Mouse (Mus musculus): ENCODE data around the gene Qdpr.

Qdpr gene

DNA sequence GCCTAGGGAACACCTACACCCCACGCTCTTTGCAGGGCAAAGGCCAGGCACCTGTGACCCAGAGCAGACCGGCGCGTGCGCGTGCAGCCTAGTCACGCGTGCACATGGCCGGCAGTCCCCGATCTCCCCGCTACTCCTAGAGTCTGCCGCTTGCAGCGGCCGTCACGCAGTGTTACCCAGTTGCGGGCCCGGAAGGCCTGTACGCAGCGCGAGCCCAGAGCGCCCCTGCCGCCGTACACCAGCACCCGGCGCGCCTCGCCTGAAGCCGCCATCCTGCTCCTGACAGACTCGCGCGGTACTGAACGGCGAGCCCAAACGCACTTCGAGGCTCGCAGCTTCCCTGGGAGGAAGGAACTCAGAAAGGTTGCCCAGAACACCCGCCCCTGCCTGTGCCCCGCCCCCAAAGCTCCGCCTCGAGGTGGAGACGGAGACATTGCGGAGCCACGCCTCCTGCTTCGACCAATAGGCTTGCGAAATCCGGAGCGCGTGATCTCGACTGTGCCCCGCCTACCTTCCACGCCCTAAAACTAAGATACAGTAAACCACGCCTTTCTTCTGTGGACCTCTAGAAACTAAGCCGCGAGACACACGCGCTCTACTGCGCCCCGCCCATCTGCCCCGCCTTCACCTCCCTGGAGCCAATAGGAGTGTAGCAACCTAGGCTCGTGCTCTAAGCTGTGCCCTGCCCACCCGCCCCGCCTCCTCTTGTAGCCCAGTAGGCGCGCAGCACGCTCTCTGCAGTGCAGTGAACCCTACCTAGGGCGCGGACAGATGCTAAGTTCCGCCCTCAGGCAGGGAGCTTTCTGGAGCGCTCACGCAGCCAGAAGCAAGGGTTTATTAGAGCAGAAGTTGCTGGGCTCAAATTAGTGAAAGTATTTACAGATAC, at the start of gene Qdpr:
Gene Qdpr (minus strand): TSS at position 406 of the 886 bp plus-strand sequence.
- DNase-seq (ENCODE audit: low spot score), result peak; percentile 100

GRCm38 (mm10) chr5:45497564-45497963, 47.5 kb upstream of the Qdpr start:
- DNase-seq (ENCODE audit: low spot score), result no peak

DNA sequence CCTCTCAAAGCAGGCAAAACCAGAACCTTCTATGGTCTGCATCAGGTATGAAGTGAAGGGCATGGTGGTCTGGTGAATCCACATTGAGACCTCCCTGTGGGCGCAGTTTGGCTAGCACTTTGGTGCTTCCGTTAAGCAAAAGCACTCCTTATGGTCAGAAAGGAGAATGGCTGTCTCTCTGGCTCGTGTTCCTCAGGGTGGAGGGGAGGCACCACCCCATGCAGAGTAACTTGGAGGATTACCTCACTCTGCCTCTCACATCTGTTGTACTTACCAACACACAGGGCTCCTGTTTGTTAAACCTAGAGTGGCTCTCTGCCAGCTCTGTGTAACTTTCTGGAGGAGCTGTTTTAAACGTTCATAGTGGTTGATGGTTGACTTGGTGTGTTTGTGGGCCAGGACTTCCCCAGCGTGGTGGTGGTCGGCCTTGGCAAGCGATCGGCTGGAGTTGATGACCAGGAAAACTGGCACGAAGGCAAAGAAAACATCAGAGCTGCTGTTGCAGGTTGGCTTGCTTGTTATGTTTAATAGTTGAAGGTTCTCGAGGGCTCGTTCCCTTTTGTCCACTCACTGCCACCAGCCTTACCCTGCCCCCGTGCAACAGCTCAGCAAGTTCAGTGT, 47.0 kb upstream of the Qdpr start:
- no peak for DNase-seq (ENCODE audit: low spot score)

- no peak for DNase-seq (ENCODE audit: low spot score)
Measured at GRCm38 (mm10) chr5:45496479-45496878, 46.4 kb upstream of the Qdpr start.

DNA sequence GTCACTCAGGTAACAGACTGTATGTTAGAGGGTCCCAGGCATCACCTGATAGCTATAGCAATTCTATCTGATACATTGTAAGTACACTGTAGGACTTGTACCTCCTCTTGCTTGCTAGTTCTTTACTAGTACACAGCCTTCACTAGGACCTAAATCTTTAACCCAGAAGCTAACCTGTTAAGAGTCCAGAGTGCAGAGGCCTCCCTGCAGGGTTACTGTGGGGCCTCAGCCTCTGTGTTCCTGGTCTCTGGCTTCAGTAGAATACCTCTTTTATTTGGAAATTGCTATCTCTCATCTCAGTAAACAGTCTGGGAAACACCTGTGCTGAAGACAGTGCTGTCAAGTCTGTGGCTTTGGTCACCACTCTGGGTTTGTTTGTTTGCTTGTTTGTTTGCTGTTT, 46.0 kb upstream of the Qdpr start:
- no peak for DNase-seq (ENCODE audit: low spot score)

GRCm38 (mm10) chr5:45495429-45495975, 45.5 kb upstream of the Qdpr start:
- DNase-seq (ENCODE audit: low spot score), result no peak

- peak; percentile 11 for DNase-seq (ENCODE audit: low spot score)
Measured at GRCm38 (mm10) chr5:45494093-45494755, 44.2 kb upstream of the Qdpr start.

DNA sequence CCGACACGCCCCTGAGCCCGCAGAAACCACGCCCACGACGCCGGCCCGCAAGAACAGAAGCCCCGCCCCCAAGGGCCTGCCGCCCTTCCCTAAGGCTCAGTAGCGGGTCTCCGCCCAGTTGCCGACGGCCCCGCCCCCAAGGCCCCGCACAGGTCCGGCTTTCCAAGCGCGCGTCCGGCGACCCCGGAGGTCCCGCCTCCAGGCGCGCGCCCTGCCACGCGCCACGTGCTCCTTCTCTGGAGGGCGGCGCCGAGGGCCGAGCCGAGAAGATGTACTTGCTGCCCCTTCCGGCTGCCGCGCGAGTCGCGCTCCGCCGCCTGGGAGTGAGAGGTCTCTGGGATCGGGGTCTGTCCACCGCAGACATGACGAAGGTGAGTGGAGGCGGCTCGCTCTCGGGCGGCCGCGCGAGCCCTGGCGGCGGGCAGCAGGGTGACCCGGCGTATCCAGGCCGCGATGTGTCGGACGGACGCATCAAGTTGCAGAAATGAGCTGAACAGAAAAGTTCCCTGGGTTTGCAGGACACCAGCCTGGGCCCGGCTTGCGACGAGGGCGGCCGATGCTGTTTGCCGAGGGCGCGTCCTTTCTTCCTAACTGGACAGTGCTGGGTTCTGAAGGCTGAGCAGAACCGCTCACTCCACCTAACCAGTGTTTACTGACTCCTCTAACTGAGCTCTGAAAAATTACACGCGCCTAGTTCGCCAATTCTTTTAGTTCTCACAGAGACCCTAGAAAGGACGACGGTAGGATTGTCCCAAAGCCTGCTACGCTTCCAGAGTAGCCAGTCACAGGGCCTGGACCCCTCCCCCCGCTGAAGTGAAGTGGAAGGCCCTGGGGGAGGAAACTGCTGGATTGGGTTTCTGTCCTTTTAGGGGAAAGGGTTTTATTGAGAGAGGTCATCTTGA, 43.4 kb upstream of the Qdpr start, which contains the start of gene Lap3:
Gene Lap3 (plus strand): TSS at position 184 of the 902 bp plus-strand sequence.
- peak; percentile 97 for DNase-seq (ENCODE audit: low spot score)

DNA sequence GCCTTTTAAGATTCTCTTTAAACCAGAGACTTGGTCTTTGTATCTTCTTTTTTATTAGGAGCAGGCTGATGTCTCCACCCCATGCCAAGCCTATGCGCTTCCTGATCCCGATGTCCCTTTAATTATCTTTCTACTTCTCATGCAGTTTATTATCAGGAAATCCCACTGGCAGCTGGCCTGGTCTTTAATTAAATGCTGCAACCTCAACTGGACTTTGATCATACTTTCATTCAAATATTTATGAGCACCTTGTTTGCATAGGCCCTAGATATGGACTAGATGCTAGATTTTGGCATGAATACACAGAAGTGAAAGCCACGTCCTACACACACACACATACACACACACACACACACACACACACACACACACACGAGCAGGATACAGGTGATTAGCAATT, 41.7 kb upstream of the Qdpr start:
- DNase-seq (ENCODE audit: low spot score), result no peak

DNA sequence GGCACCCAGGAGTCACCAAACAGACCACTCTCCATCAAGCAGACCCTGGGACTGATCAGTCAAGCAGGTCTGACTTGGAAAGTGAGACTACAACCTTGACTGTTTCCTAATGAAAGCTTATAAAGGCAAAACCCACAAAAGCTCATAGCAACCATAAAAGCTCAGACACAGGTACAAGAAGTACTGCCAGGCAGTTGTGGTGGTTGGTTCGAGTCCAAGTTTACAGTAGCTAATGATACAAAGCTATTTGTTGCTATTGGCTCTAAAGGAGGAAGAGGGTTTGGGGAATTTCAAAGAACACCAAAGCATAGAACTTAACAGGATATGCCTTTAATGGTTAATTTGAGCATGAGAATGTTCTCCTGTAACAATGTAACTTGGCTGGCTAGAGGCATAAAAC, 33.6 kb upstream of the Qdpr start:
- DNase-seq (ENCODE audit: low spot score), result no peak

DNA sequence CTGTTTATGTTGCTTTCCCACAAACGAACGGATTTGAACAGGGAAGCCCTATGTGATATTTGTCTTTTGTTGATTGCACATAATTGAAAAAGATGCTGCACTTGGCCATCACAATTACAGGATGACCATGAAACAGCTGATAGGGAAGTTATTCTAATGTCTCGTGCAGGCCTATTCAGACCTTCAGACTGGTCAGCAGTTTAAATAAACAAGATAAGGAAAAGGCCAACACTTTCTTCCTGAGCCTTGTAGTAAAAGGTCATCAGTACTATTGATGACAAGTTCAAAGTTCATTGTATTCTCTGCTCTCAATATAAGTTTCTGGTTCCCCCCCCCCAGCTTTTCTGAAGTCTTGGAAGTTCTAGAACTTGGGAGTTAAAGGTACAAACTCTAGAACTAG, 32.6 kb upstream of the Qdpr start:
- no peak for DNase-seq (ENCODE audit: low spot score)

DNA sequence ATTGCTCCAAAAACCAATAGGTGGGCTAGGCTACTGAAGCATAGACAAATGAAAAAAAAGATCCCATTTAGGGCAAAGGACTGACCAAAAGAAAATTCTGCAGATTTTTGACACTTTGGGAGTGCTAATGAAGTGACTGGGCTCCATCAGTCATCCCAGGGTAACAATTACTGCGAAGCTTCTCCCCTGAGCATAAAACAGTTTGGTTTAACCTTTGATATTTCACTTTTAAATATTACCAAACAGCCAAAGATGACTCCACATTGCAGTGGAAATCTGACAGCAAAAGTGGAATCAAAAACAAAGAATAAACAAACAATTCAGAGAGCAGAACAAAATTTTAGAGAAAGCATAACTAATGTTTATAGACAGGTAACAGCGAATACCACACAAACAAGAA, 31.1 kb upstream of the Qdpr start:
- DNase-seq (ENCODE audit: low spot score), result no peak

GRCm38 (mm10) chr5:45480066-45480465, 30.0 kb upstream of the Qdpr start:
- DNase-seq (ENCODE audit: low spot score), result no peak

DNA sequence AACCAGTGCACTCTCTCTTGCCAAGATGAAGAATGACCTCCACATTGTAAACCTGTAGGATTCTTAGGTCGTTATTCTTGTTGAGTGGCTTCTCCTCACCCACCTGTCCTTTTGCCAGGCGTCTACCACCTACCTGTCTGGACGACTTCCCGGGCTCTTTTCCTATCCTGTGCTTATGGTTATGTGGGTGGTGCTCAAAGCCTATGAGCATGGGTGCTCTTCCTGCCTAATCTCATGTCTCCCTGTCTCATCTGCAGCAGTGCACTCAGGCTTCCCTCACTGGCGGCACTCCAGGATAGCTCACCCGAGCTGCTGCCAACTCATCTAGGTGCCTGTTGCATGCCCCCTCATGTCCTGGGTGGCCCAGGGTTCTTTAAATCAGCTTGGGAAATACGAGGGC, 27.6 kb upstream of the Qdpr start:
- no peak for DNase-seq (ENCODE audit: low spot score)

GRCm38 (mm10) chr5:45476288-45476687, 26.3 kb upstream of the Qdpr start:
- no peak for DNase-seq (ENCODE audit: low spot score)

GRCm38 (mm10) chr5:45475771-45476170, 25.7 kb upstream of the Qdpr start:
- no peak for DNase-seq (ENCODE audit: low spot score)

DNA sequence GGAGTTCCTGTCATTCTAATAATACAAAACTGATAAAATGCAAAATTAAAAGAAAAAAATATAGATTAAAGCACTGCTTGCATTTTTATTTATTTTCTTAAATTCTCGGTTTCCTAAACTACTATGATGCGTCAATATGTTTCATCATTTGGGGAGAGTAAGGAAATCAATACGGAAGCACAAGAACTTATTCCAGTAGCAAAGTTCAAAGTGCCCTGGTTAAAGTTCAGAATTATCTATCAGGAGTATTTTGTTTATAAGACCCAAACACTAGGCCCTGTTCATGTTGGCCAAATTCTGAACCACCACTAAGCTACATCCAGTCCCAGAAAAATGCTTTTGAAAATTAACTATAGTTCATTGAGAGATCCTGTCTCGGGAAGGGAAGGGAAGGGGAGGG, 24.7 kb upstream of the Qdpr start:
- no peak for DNase-seq (ENCODE audit: low spot score)

- DNase-seq (ENCODE audit: low spot score), result peak; percentile 85
Measured at GRCm38 (mm10) chr5:45474215-45474614, 24.2 kb upstream of the Qdpr start.

DNA sequence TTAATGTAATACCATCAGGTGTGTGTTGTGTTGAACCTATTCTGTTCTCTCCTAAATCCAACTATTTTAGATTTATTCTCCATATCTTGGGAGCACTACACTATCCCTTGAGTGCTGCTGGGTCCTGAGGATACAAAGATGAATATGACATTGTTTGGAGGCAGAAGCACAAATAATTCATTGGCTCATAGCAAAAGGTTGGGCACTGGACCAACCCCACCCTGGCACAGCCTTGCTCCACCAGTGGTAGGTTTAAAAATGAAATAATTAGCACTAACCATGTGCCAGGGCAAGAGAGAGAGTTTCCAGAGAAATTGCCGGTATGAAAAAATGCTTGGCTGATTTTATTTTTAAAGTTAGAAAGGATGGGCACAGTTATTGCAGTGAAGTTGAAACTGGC, 23.5 kb upstream of the Qdpr start:
- DNase-seq (ENCODE audit: low spot score), result no peak

DNA sequence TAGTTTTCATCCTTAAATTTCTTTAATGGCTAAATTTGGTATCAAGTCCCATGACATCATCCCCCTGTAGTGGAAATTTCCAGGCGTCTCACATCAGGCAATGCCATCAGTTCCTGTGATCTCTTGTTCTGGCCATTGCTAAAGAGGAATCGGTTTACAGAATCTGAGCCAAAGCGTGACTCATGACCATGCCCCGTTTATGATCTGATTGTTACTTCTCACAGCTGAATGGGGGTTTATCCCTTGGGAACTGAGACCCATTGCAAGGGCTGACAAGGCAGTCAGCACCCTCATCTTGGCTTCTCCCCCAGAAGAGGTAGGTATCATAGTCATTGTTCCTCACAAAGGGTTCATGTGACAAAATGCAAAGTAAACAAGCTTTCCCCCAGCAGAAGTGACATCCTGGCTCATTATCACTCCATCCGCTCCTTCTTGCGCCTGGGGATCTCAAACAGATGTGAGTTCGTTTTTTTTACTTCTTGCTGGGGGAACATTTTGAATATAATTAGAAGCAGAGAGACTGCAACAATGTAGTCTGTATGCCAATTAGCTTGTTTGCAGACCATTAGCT, 22.9 kb upstream of the Qdpr start:
- no peak for DNase-seq (ENCODE audit: low spot score)

- no peak for DNase-seq (ENCODE audit: low spot score)
Measured at GRCm38 (mm10) chr5:45454456-45454855, 4.4 kb upstream of the Qdpr start.
